Mouse (Mus musculus) forebrain, embryonic 12.5 days (tissue): ENCODE data around the gene Sco1. TPM values are rescaled to one million over a fixed set of nuclear protein-coding genes. Genes with fewer than 3 reads are reported as not detected.
A peak's percentile ranks its signal among the peaks of the same experiment; 100 is the strongest.
"Not testable (repeated sequence)": the region's sequence is repeated elsewhere in the genome, so short reads cannot be mapped to it uniquely, and the experiment has no call there.

Source experiments
- ATAC-seq: fragments of 200-750 bp; cut with Nextera tagmentation; 2 replicates; pipeline ENCODE4 v1.8.0; 2017; ENCODE audit warnings: moderate TSS enrichment; ENCODE audit not compliant: low FRiP score
- H3K27ac ChIP-seq: fragments of 300-500 bp; sonication (generic); 2 replicates; pipeline ENCODE4 v1.5.1; 2016; ENCODE audit warnings: mild to moderate bottlenecking
- H3K27me3 ChIP-seq: fragments of 300-500 bp; sonication (generic); 2 replicates; pipeline ENCODE4 v1.6.1; 2016; ENCODE audit warnings: mild to moderate bottlenecking
- H3K36me3 ChIP-seq: fragments of 300-500 bp; sonication (generic); replicated peaks from 2 replicates; pipeline ENCODE4 v1.6.1; 2016; ENCODE audit warnings: mild to moderate bottlenecking
- H3K4me1 ChIP-seq: fragments of 300-500 bp; sonication (generic); 2 replicates; pipeline ENCODE4 v1.6.1; 2016
- H3K4me2 ChIP-seq: fragments of 300-500 bp; sonication (generic); 2 replicates; pipeline ENCODE4 v1.6.1; 2016; ENCODE audit warnings: mild to moderate bottlenecking, moderate library complexity
- H3K4me3 ChIP-seq: fragments of 300-500 bp; sonication (generic); replicated peaks from 2 replicates; pipeline ENCODE4 v1.5.1; 2016; ENCODE audit warnings: mild to moderate bottlenecking
- H3K9ac ChIP-seq: fragments of 300-500 bp; sonication (generic); 2 replicates; pipeline ENCODE4 v1.6.1; 2016; ENCODE audit warnings: mild to moderate bottlenecking
- H3K9me3 ChIP-seq: fragments of 300-500 bp; sonication (generic); 2 replicates; pipeline ENCODE4 v1.6.1; 2016
- WGBS: fragments of 180-500 bp; shearing (Covaris S2); methylation state at CpG from one replicate; pipeline ENCODE4 v1.1.7; 2016; 5-methylcytosine and 5-hydroxymethylcytosine counted together
- polyA plus RNA-seq: library from polyadenylated mRNA; unstranded; fragments of >200 nt; fragmentation: Nextera tagmentation; extraction: Ambion mirVana; gene quantifications from 2 replicates; pipeline ENCODE4 v1.2.1, GENCODE M21; 2016

The Sco1 gene
- polyA plus RNA-seq: 15.8 and 16.4 TPM in 2 replicates

DNA sequence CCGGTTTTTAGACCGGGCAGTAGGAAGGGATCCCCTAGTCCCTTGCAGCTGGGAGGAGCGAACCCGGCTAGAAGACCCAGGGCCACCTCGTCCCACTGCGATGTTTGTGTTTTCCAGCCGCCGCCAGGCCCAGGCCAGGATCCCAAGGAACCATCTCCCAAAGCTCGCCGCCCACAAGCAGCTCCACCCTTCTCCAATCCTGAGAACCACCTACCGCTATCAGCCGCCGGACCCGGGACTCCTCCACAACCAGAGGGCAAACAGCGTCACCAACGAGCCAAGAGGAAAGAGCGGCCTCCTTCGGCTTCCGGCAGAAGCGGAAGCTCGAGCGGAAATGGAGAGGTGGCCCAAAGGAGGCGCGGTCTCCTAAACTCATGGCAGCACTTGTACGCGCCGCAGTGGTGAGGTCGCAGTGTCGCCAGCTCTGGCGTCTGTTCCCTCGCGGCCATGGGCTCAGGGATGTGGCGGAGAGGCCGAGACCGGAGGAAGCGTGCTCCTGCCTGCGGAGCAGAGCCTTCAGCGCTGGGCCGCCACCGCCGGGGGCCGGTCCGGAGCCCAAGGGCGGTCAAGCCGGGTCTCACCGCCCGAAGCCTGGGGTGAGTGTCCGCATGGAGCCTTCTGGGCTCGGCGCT is at the start of gene Sco1, which contains the start of gene Adprm:
Gene Sco1 (plus strand): TSS at position 350 of the 632 bp plus-strand sequence.
Gene Adprm (minus strand): TSS at position 274 of the 632 bp plus-strand sequence.
- Histone ChIP-seq H3K27ac (peak within 1 kb of the TSS; percentile 46), H3K4me3 (peak within 1 kb of the TSS; percentile 77), H3K9ac (peak within 1 kb of the TSS; percentile 76), H3K9me3 (no peaks in the 10 kb centered on the region), H3K36me3 (peaks cover 19% of the 10 kb centered on the region), H3K4me2 (peak within 1 kb of the TSS; percentile 71), H3K4me1 (peaks cover 20% of the 10 kb centered on the region), H3K27me3 (no peaks in the 10 kb centered on the region)
- ATAC-seq: peak; percentile 95
- under 1% methylated on average over 50 of the region's 50 CpGs for WGBS

GRCm38 (mm10) chr11:67002911-67003310 is 49.6 kb upstream of the Sco1 start:
- no peak overlapping the region for H3K4me3 ChIP-seq
- no peaks in the 10 kb centered on the region for H3K36me3 ChIP-seq
- H3K9me3 ChIP-seq: no peaks in the 10 kb centered on the region
- H3K27ac ChIP-seq: no peak overlapping the region
- no peak for ATAC-seq
- H3K4me2 ChIP-seq: no peak overlapping the region
- H3K9ac ChIP-seq: no peak overlapping the region
- H3K27me3 ChIP-seq: 0 out of 2 replicates have a peak, but pooled peaks cover 4% of the 10 kb centered on the region
- peaks cover 18% of the 10 kb centered on the region for H3K4me1 ChIP-seq
- WGBS: 63% methylated on average over 2 of the region's 2 CpGs

DNA sequence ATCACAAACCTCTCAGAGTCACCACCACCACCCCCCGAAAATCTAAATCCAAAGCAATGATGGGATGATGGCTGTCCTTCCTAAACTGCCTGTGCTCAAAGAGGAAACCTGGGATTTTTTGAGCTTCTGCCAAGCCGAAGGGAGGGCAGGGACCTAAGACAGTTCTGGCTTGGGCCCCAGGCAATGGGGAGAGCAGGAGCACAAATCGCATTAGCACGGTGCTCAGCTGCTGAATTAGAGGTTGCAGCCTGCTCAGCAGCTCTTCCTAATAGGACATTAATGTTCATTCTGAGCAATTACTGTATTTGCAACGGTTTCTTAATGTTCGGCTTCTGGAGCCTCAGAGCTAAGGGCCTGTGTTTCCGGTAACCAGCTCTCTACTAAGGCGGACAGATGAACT is 44.5 kb upstream of the Sco1 start:
- H3K27me3 ChIP-seq: peaks cover 4% of the 10 kb centered on the region; the same call in 1 of the 2 replicates
- H3K9ac ChIP-seq: no peak overlapping the region
- H3K9me3 ChIP-seq: no peaks in the 10 kb centered on the region
- H3K4me3 ChIP-seq: no peak overlapping the region
- peaks cover 13% of the 10 kb centered on the region; the same call in 1 of the 2 replicates for H3K4me1 ChIP-seq
- no peak for ATAC-seq
- no peak overlapping the region for H3K27ac ChIP-seq
- WGBS: 77% methylated on average over 8 of the region's 8 CpGs
- H3K36me3 ChIP-seq: no peaks in the 10 kb centered on the region
- H3K4me2 ChIP-seq: no peak overlapping the region

- no peak for ATAC-seq
- Histone ChIP-seq H3K4me2 (no peak overlapping the region), H3K4me1 (peaks cover 13% of the 10 kb centered on the region; the same call in 1 of the 2 replicates), H3K27ac (no peak overlapping the region), H3K4me3 (no peak overlapping the region), H3K36me3 (no peaks in the 10 kb centered on the region), H3K9me3 (no peaks in the 10 kb centered on the region), H3K9ac (no peak overlapping the region), H3K27me3 (peaks cover 4% of the 10 kb centered on the region; the same call in 1 of the 2 replicates)
- 91% methylated on average over 4 of the region's 4 CpGs for WGBS
These were observed 43.9 kb upstream of the Sco1 start for GRCm38 (mm10) chr11:67008528-67008927.

DNA sequence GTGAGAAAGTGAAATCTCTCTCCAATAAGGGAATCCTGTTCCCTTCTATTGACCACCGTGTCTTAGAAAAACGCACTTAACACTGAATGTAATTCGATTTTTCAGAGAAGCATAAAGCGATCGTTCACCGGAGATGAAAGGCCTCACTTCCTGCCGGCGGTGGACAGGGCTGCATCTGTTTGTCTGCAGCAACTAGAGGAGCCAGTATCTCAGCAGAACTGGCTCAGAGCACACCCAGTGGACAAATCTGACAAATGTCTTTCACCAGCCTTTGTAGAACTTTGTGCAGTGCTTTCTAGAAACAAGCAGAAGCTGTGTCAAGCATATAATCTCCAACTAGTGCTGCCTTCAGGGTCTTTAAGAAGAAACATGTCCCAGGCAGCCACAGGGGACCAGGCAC is 42.0 kb upstream of the Sco1 start:
- H3K27ac ChIP-seq: 0 out of 2 replicates have a peak overlapping the region, but pooled peaks have one; percentile 15
- H3K4me2 ChIP-seq: peak overlapping the region; percentile 13; the same call in 1 of the 2 replicates
- H3K27me3 ChIP-seq: peaks cover 4% of the 10 kb centered on the region; the same call in 1 of the 2 replicates
- 11% methylated on average over 8 of the region's 8 CpGs for WGBS
- no peak overlapping the region for H3K4me3 ChIP-seq
- peak; percentile 70; the same call in 1 of the 2 replicates for ATAC-seq
- no peaks in the 10 kb centered on the region for H3K9me3 ChIP-seq
- no peak overlapping the region for H3K9ac ChIP-seq
- H3K36me3 ChIP-seq: no peaks in the 10 kb centered on the region
- H3K4me1 ChIP-seq: peaks cover 13% of the 10 kb centered on the region; the same call in 1 of the 2 replicates

GRCm38 (mm10) chr11:67011635-67012034 is 40.8 kb upstream of the Sco1 start:
- H3K9ac ChIP-seq: no peak overlapping the region
- H3K9me3 ChIP-seq: no peaks in the 10 kb centered on the region
- H3K27ac ChIP-seq: no peak overlapping the region
- WGBS: 9% methylated on average over 4 of the region's 4 CpGs
- no peak overlapping the region for H3K4me2 ChIP-seq
- H3K36me3 ChIP-seq: no peaks in the 10 kb centered on the region
- H3K4me3 ChIP-seq: no peak overlapping the region
- H3K4me1 ChIP-seq: peaks cover 13% of the 10 kb centered on the region; the same call in 1 of the 2 replicates
- ATAC-seq: no peak
- H3K27me3 ChIP-seq: peaks cover 4% of the 10 kb centered on the region; the same call in 1 of the 2 replicates

- Histone ChIP-seq H3K36me3 (no peaks in the 10 kb centered on the region), H3K4me2 (0 out of 2 replicates have a peak overlapping the region, but pooled peaks have one; percentile 1), H3K4me1 (peaks cover 17% of the 10 kb centered on the region), H3K27me3 (peaks cover 17% of the 10 kb centered on the region; the same call in 1 of the 2 replicates), H3K9me3 (no peaks in the 10 kb centered on the region), H3K27ac (no peak overlapping the region), H3K9ac (no peak overlapping the region), H3K4me3 (no peak overlapping the region)
- WGBS: 4% methylated on average over 12 of the region's 12 CpGs
- 0 out of 2 replicates have a peak, but pooled peaks have one; percentile 23 for ATAC-seq
These were observed 34.5 kb upstream of the Sco1 start for GRCm38 (mm10) chr11:67017801-67018591.

DNA sequence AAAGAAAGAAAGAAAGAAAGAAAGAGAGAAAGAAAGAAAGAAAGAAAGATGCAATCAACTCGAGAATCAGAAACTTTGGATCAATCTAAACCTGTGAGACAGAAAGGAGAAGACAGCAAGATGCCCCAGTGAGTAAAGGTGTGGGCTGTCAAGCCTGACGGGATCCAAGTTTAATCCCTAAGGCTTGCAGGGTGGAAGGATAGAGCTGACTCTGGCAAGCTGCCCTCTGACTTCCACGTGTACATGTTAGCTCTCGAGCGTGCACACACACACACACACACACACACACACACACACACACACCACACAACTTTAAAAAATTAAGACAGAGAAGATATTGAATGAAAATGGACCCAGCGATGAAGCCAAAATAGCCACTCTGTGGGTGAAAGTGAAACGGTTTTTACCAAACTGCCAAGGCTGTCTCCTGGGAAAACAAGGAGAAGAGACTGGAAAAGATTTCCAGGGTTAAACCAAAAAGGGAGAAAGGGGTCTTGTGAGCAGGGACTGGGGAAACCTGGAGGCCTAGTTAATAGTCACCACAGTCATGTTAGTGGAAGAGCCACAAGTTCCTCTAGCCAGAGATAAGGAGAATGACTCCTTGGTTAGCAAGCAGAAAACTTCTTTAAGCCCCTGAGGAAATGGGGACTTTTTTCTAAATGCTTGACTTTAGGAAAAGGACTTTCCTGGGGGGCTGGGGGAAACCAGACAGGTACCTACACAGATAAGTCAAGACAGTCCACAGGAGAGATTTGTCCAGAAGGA is 32.6 kb upstream of the Sco1 start:
- Histone ChIP-seq H3K36me3 (no peaks in the 10 kb centered on the region), H3K27ac (no peak overlapping the region), H3K27me3 (peaks cover 17% of the 10 kb centered on the region; the same call in 1 of the 2 replicates), H3K4me3 (no peak overlapping the region), H3K4me2 (no peak overlapping the region), H3K9me3 (no peaks in the 10 kb centered on the region), H3K9ac (no peak overlapping the region), H3K4me1 (peaks cover 20% of the 10 kb centered on the region)
- WGBS: 68% methylated on average over 7 of the region's 7 CpGs
- ATAC-seq: no peak

- H3K4me3 ChIP-seq: peak overlapping the region; percentile 19; the same call in 1 of the 2 replicates
- H3K4me1 ChIP-seq: peaks cover 28% of the 10 kb centered on the region
- H3K9ac ChIP-seq: no peak overlapping the region
- H3K27ac ChIP-seq: no peak overlapping the region
- no peaks in the 10 kb centered on the region for H3K36me3 ChIP-seq
- ATAC-seq: no peak; the same call in 1 of the 2 replicates
- peak overlapping the region; percentile 45 for H3K4me2 ChIP-seq
- 2% methylated on average over 12 of the region's 12 CpGs for WGBS
- peaks cover 17% of the 10 kb centered on the region; the same call in 1 of the 2 replicates for H3K27me3 ChIP-seq
- no peaks in the 10 kb centered on the region for H3K9me3 ChIP-seq
These were observed 31.5 kb upstream of the Sco1 start for GRCm38 (mm10) chr11:67020948-67021347.

DNA sequence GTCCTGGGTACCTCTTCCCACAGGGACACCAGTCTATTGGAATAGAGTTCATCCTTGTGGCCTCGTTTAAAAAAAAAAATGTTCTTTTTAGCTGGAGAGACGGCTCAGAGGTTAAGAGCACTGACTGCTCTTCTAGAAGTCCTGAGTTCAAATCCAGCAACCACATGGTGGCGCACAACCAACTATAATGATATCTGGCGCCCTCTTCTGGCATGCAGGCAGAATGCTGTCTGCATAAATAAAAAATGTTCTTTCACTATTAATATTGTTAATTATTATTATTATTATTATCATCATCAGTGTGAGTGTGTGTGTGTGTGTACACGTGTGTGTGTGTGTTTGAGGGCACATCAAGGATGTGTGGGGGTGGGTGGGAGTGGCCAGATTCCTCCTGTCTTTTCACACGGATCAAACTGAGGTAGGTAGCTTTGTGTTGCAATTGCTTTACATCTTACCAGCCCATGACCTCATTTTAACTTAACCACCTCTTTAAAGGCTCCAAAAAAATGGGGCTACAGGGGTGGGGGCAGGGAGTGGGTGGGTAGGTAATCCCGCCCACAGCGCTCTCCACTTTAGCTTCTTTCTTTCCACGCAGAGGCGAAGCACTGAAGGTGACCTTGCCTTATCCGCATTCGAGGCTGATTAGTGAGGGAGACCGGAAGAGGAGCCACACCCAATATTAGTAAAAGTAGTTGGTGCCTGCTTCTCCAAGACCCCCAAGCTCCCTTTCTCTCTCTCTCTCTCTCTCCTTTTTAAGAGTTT is 29.9 kb upstream of the Sco1 start:
- Histone ChIP-seq H3K4me2 (no peak overlapping the region), H3K4me3 (no peak overlapping the region), H3K27me3 (peaks cover 17% of the 10 kb centered on the region; the same call in 1 of the 2 replicates), H3K4me1 (peaks cover 25% of the 10 kb centered on the region), H3K36me3 (no peaks in the 10 kb centered on the region), H3K9me3 (no peaks in the 10 kb centered on the region), H3K27ac (no peak overlapping the region), H3K9ac (no peak overlapping the region)
- 86% methylated on average over 13 of the region's 13 CpGs for WGBS
- no peak for ATAC-seq

- not testable (repeated sequence) for H3K4me2 ChIP-seq, H3K27ac ChIP-seq, ATAC-seq, H3K9me3 ChIP-seq, H3K9ac ChIP-seq, H3K4me3 ChIP-seq, H3K36me3 ChIP-seq
- peaks cover 18% of the 10 kb centered on the region for H3K4me1 ChIP-seq
- peaks cover 17% of the 10 kb centered on the region; the same call in 1 of the 2 replicates for H3K27me3 ChIP-seq
- 48% methylated on average over 1 of the region's 1 CpGs for WGBS
These were observed 29.3 kb upstream of the Sco1 start for GRCm38 (mm10) chr11:67023191-67023590.
